24 mouse cellular contexts compared by ENCODE assay signal in the genomic region with DNA sequence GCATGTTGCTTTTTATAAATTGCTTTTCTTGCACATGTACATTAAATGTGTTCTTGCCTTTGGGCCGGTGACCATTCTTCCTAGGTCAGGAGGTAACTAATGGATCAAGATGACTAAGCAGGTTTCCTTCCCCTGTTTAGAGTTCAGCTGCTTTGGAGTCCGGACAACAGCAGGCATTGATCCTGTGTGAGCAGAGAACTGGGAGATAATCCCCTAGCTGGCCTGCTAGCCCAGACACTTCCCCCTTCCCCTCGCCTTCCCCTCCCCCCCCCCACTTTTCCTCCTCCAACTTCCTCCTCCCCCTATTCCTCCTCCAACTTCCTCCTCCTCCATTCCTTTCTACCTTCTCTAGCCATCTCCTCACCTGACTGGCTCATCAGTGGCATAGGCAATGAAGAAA.
DNase-seq lines count a peak whose midpoint lies in the region; ATAC-seq and TF ChIP-seq lines count a peak whose summit lies in the region.
"Had no signal": no experiment of that assay in that cellular context is flagged by ENCODE, and none has a peak within 500 bp of the region (broad histone marks: within the 10 kb centered on the region; RNA-seq: fewer than 3 reads in every experiment).

No protein-coding gene starts in this region.

- WGBS in heart, embryonic 10.5 days = 31% methylated on average over 3 of the region's 3 CpGs
- WGBS in intestine, embryonic 16.5 days = 29% methylated on average over 3 of the region's 3 CpGs
- WGBS in midbrain, embryonic 15.5 days = 12% methylated on average over 3 of the region's 3 CpGs

- no peaks in the 10 kb centered on the region for H3K27me3 ChIP-seq in heart, embryonic 10.5 days (ENCODE audit: insufficient read depth, poor library complexity, severe bottlenecking)
- H3K27me3 ChIP-seq in intestine, embryonic 16.5 days (replicated peaks; ENCODE audit: control insufficient read depth, insufficient read depth, low read length) = no peaks in the 10 kb centered on the region
- H3K27me3 ChIP-seq in midbrain, embryonic 15.5 days (replicated peaks) = no peaks in the 10 kb centered on the region
- H3K27me3 ChIP-seq: embryonic facial prominence, embryonic 13.5 days; heart, embryonic 13.5 days; kidney, embryonic 15.5 days; neural tube, embryonic 15.5 days had no signal

- H3K4me1 ChIP-seq in heart, embryonic 10.5 days = peaks cover 49% of the 10 kb centered on the region
- H3K4me1 ChIP-seq in ES-E14 (ENCODE audit: control insufficient read depth in 2 of 2, insufficient read depth in 2 of 2, low read length in 2 of 2, poor library complexity in 1 of 2) = peaks cover 9 to 13% of the 10 kb centered on the region in 2 experiments; a peak in 3 of 4 replicates
- H3K4me1 ChIP-seq in intestine, embryonic 16.5 days (ENCODE audit: control insufficient read depth, insufficient read depth, low read length) = peaks cover 32% of the 10 kb centered on the region
- peaks cover 67% of the 10 kb centered on the region for H3K4me1 ChIP-seq in midbrain, embryonic 15.5 days

- no peaks in the 10 kb centered on the region for H3K36me3 ChIP-seq in heart, embryonic 10.5 days
- H3K36me3 ChIP-seq in ES-E14 (ENCODE audit: control insufficient read depth, insufficient read depth, low read length, poor library complexity, severe bottlenecking) = no peaks in the 10 kb centered on the region
- H3K36me3 ChIP-seq in intestine, embryonic 16.5 days (ENCODE audit: control insufficient read depth, insufficient read depth, low read length) = no peaks in the 10 kb centered on the region
- no peaks in the 10 kb centered on the region for H3K36me3 ChIP-seq in midbrain, embryonic 15.5 days (replicated peaks)
- H3K36me3 ChIP-seq: embryonic facial prominence, embryonic 13.5 days; heart, embryonic 13.5 days; kidney, embryonic 15.5 days; neural tube, embryonic 15.5 days had no signal

- H3K27ac ChIP-seq in heart, embryonic 10.5 days = 0 out of 2 replicates have a peak overlapping the region, but pooled peaks have one; percentile 52
- H3K27ac ChIP-seq in ES-E14 (ENCODE audit: insufficient read depth, low read depth, low read length, poor library complexity, severe bottlenecking) = no peak overlapping the region; the same call in 1 of the 2 replicates
- H3K27ac ChIP-seq in intestine, embryonic 16.5 days (ENCODE audit: low read length) = peak overlapping the region; percentile 59; the same call in 1 of the 2 replicates
- H3K27ac ChIP-seq in midbrain, embryonic 15.5 days = peak overlapping the region; percentile 53
- H3K27ac ChIP-seq: embryonic facial prominence, embryonic 13.5 days; heart, embryonic 13.5 days; stomach, postnatal 0 days had no signal

- no peak overlapping the region for H3K9ac ChIP-seq in ES-E14 (ENCODE audit: insufficient read depth, low read depth, low read length, poor library complexity, severe bottlenecking)
- H3K9ac ChIP-seq in intestine, embryonic 16.5 days (ENCODE audit: low read depth, low read length) = no peak overlapping the region
- no peak overlapping the region for H3K9ac ChIP-seq in midbrain, embryonic 15.5 days
- H3K9ac ChIP-seq: embryonic facial prominence, embryonic 13.5 days; kidney, embryonic 15.5 days; neural tube, embryonic 15.5 days had no signal

- no peaks in the 10 kb centered on the region for H3K9me3 ChIP-seq in heart, embryonic 10.5 days
- no peaks in the 10 kb centered on the region for H3K9me3 ChIP-seq in ES-E14 (ENCODE audit: control insufficient read depth, insufficient read depth, low read depth, low read length)
- no peaks in the 10 kb centered on the region for H3K9me3 ChIP-seq in intestine, embryonic 16.5 days (ENCODE audit: control insufficient read depth, low read length)
- H3K9me3 ChIP-seq in midbrain, embryonic 15.5 days = no peaks in the 10 kb centered on the region
- H3K9me3 ChIP-seq: embryonic facial prominence, embryonic 13.5 days; heart, embryonic 13.5 days; kidney, embryonic 15.5 days; neural tube, embryonic 15.5 days had no signal

- intact Hi-C loops in heart, postnatal 14 days (cut with DNase I) = no loop called here

- in situ Hi-C loops in ES-E14 (cut with MboI; ENCODE audit: low sequenced_read_pairs in 2 of 2, unreplicated experiment in 2 of 2) = no loop called here

- no peak for ATAC-seq in intestine, embryonic 16.5 days
- ATAC-seq in midbrain, embryonic 15.5 days (replicated peaks) = no peak; the same call in 1 of the 2 replicates

- peak; percentile 45 for DNase-seq in heart, embryonic 10.5 days (ENCODE audit: low spot score)
- DNase-seq in heart, postnatal 14 days = no peak
- no peak for DNase-seq in ES-E14 (ENCODE audit: low read depth, low spot score)
- no peak for DNase-seq in right cerebral cortex, postnatal 25 days
- DNase-seq in left cerebral cortex, adult 9 months (ENCODE audit: low spot score in 2 of 2) = no peak
- DNase-seq in adipocyte (ENCODE audit: low spot score) = no peak
- DNase-seq: adrenal gland, postnatal 10 days; cerebellum, postnatal 10 days; gastrocnemius, postnatal 10 days; heart, adult 11 months; heart, postnatal 36 days; layer of hippocampus, postnatal 36 days; left cerebral cortex, postnatal 4 days; liver; lung, adult 18-20 months; right cerebral cortex, postnatal 4 days; thymus, postnatal 14 days had no signal

- H3K4me2 ChIP-seq in intestine, embryonic 16.5 days (ENCODE audit: low read depth, low read length) = peak overlapping the region; percentile 20; the same call in 1 of the 2 replicates
- peak overlapping the region; percentile 3; the same call in 1 of the 2 replicates for H3K4me2 ChIP-seq in midbrain, embryonic 15.5 days
- H3K4me2 ChIP-seq: embryonic facial prominence, embryonic 13.5 days; heart, embryonic 13.5 days had no signal

- no peak overlapping the region for H3K4me3 ChIP-seq in heart, embryonic 10.5 days
- H3K4me3 ChIP-seq in ES-E14 (ENCODE audit: insufficient read depth in 1 of 2, low read depth in 1 of 2, low read length in 2 of 2, poor library complexity in 1 of 2, severe bottlenecking in 1 of 2) = no peak overlapping the region
- H3K4me3 ChIP-seq in intestine, embryonic 16.5 days (ENCODE audit: low read length) = no peak overlapping the region
- no peak overlapping the region for H3K4me3 ChIP-seq in midbrain, embryonic 15.5 days
- H3K4me3 ChIP-seq: embryonic facial prominence, embryonic 13.5 days; heart, embryonic 13.5 days; kidney, embryonic 15.5 days; neural tube, embryonic 15.5 days had no signal

TF ChIP-seq in ES-E14, 5 proteins besides CTCF, POLR2A, EP300 and RAD21:
- TF ChIP-seq ZNF384 (IDR thresholded peaks at IDR 0.05; ENCODE audit: low read depth, low read length) (no peak), HCFC1 (IDR thresholded peaks at IDR 0.05; ENCODE audit: borderline replicate concordance, insufficient read depth, low read length) (no peak), ZC3H11A (IDR thresholded peaks at IDR 0.05; ENCODE audit: borderline replicate concordance, low read depth, low read length) (no peak), MAFK (IDR thresholded peaks at IDR 0.05; ENCODE audit: insufficient read depth, low read depth, low read length) (peak; percentile 59; the same call in 1 of the 2 replicates), CHD2 (IDR thresholded peaks at IDR 0.05; ENCODE audit: low read depth, low read length) (no peak)
